Mouse (Mus musculus) midbrain, embryonic 11.5 days (tissue): Measurements from ENCODE around the gene Cilp. TPM values are rescaled to one million over a fixed set of nuclear protein-coding genes. Genes with fewer than 3 reads are reported as not detected.
"Not testable (repeated sequence)": the region's sequence is repeated elsewhere in the genome, so short reads cannot be mapped to it uniquely, and the experiment has no call there.

Experiments used
- ATAC-seq: fragments of 200-750 bp; cut with Nextera tagmentation; 2 replicates; pipeline ENCODE4 v1.8.0; 2017; ENCODE audit warnings: moderate TSS enrichment, moderate library complexity; ENCODE audit not compliant: low FRiP score
- DNase-seq: peaks from one replicate; pipeline ENCODE4 v3.0.0; 2015; ENCODE audit warnings: low spot score; ENCODE audit errors: missing footprints
- H3K27ac ChIP-seq: fragments of 300-500 bp; sonication (generic); 2 replicates; pipeline ENCODE4 v1.5.1; 2014; ENCODE audit warnings: low read depth, low read length
- H3K27me3 ChIP-seq: fragments of 300-500 bp; sonication (generic); 2 replicates; pipeline ENCODE4 v1.6.1; 2014; ENCODE audit warnings: mild to moderate bottlenecking, low read length, moderate library complexity, mixed read lengths; ENCODE audit not compliant: control insufficient read depth, insufficient read depth
- H3K36me3 ChIP-seq: fragments of 300-500 bp; sonication (generic); 2 replicates; pipeline ENCODE4 v1.6.1; 2014; ENCODE audit warnings: mild to moderate bottlenecking, low read length, moderate library complexity, mixed read lengths; ENCODE audit not compliant: control insufficient read depth, insufficient read depth
- H3K4me1 ChIP-seq: fragments of 300-500 bp; sonication (generic); 2 replicates; pipeline ENCODE4 v1.6.1; 2014; ENCODE audit warnings: low read length; ENCODE audit not compliant: control insufficient read depth, insufficient read depth
- H3K4me2 ChIP-seq: fragments of 300-500 bp; sonication (generic); 2 replicates; pipeline ENCODE4 v1.6.1; 2014; ENCODE audit warnings: mild to moderate bottlenecking, moderate library complexity
- H3K4me3 ChIP-seq: fragments of 300-500 bp; sonication (generic); 2 replicates; pipeline ENCODE4 v1.5.1; 2014; ENCODE audit warnings: low read depth, low read length
- H3K9ac ChIP-seq: fragments of 300-500 bp; sonication (generic); 2 replicates; pipeline ENCODE4 v1.6.1; 2014; ENCODE audit warnings: low read length
- H3K9me3 ChIP-seq: fragments of 300-500 bp; sonication (generic); 2 replicates; pipeline ENCODE4 v1.6.1; 2016; ENCODE audit warnings: low read length; ENCODE audit not compliant: control insufficient read depth
- WGBS: fragments of 180-500 bp; shearing (Covaris S2); extraction: QIAGEN DNeasy Blood & Tissue Kit; methylation state at CpG from one replicate; pipeline ENCODE4 v1.1.7; 2014; 5-methylcytosine and 5-hydroxymethylcytosine counted together
- polyA plus RNA-seq: library from polyadenylated mRNA; unstranded; fragments of >200 nt; fragmentation: Nextera tagmentation; extraction: Ambion mirVana; gene quantifications from 2 replicates; pipeline ENCODE4 v1.2.1, GENCODE M21; 2014

Gene Cilp
- polyA plus RNA-seq, 1 experiment from 2014 or later = 0.16 TPM

DNA sequence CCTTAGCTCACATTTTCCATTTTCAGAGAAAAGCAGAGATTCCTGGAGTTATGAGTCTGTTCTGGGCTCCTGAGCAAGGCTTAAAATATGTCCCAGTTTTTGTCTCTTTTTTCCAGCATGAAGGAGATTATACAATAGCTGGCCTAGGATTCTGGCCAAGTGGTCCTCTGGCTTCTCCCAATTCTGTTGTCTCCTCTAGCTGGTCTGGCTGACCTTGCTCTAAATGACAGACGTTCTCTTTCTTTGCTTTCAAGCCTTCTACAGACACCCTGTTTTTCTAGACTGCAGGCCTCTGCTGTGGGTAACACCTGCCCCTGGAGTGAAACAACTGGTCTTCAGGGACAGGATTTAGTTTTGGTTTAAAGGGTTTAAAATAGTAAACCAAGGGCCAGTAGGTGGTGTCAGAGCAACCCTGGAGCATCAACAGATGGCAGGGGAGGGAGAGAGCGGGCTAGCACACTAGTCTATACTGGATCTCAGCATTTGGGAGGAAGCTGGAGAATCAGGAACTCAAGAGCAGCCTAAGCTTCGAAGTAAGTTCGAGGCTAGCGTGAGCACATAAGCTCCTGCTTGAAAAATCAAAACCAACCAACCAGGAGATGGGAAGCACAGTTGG, 16.7 kb downstream of the Cilp start:
- WGBS = 73% methylated on average over 5 of the region's 5 CpGs
- Histone ChIP-seq H3K4me3 (no peak overlapping the region), H3K4me1 (no peaks in the 10 kb centered on the region), H3K27me3 (no peaks in the 10 kb centered on the region), H3K9ac (no peak overlapping the region), H3K4me2 (no peak overlapping the region), H3K36me3 (no peaks in the 10 kb centered on the region), H3K9me3 (no peaks in the 10 kb centered on the region), H3K27ac (no peak overlapping the region)
- DNase-seq = no peak
- no peak for ATAC-seq

DNA sequence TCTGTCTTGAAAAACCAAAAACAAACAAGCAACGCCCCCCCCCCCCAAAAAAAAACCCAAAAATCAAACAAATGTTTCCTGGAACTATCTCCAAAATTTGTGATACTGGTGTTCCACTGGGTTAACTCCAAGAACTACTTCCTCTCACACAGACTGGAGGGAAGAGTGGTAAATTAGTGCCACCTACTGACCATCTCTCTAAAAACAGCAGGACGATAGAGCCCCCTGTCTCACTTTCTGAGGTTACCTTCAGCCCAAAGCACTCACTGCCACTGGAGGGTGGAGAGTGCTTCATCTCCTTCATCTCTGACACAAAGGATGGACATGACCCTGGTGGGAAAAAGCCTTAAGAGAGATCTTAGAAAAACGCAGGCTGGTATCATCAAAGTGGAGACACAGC, 18.3 kb downstream of the Cilp start:
- Histone ChIP-seq H3K4me1 (no peaks in the 10 kb centered on the region), H3K27me3 (no peaks in the 10 kb centered on the region), H3K9ac (no peak overlapping the region), H3K9me3 (no peaks in the 10 kb centered on the region), H3K36me3 (no peaks in the 10 kb centered on the region), H3K27ac (no peak overlapping the region), H3K4me2 (no peak overlapping the region), H3K4me3 (no peak overlapping the region)
- WGBS = 2% methylated on average over 3 of the region's 3 CpGs
- ATAC-seq = no peak
- peak; percentile 89 for DNase-seq

DNA sequence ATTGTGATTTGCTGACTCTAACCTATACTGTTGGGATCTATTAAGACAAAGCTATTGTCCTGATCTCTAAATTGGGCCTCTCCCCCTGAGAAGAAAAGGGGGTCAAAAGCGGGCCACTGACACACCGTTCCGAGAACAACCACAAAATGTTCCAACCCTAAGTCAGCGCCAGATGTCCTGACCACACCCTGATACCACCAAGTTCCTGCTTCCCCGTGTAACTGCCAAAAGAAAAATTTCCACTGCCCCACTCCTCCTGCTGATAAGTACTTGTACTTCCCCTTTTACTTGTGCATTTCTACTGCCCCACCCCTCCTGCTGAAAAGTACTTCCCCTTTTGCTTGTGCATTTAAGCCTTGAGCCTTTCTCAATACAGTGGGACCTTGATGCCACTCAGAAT, 23.3 kb downstream of the Cilp start:
- ATAC-seq, H3K9ac ChIP-seq, H3K27ac ChIP-seq, H3K4me1 ChIP-seq, H3K9me3 ChIP-seq, H3K27me3 ChIP-seq, H3K4me3 ChIP-seq, H3K4me2 ChIP-seq, DNase-seq, H3K36me3 ChIP-seq: not testable (repeated sequence)
- WGBS = 88% methylated on average over 5 of the region's 5 CpGs

DNA sequence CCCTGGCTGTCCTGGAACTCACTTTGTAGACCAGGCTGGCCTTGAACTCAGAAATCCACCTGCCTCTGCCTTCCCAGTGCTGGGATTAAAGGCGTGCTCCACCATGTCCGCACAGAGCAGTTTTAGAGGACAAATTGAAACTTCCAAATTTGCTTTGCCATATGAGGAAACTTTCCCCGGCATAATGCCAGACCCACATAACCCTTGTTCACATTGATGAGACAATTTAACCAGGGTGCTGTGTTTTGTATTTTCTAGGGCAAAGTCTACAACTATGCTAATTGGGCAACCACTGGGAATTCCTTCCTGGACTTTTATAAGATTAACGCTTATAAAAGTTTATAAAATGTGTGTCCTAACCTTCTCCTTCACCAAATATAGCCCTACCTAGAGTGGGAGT, 25.0 kb downstream of the Cilp start:
- 93% methylated on average over 4 of the region's 4 CpGs for WGBS
- ATAC-seq = no peak
- H3K27me3 ChIP-seq = no peaks in the 10 kb centered on the region

DNA sequence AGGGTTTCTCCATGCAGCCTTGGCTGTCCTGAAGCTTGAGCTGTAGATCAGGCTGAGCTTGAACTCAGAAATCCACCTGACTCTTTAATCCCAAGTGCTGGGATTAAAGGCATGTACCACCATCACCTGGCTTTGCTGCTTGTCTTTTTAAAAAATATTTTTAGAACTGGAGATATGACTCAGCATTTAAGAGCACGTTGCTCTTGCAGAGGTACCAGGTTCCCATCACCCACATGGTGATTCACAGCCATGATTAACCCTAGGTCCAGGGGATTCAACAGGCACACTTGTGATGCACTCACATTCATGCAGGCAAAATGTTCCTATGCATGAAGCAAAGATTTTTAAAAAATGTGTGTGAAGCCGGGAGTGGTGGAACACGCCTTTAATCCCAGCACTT, 27.4 kb downstream of the Cilp start:
- Histone ChIP-seq H3K4me3 (no peak overlapping the region), H3K9me3 (no peaks in the 10 kb centered on the region), H3K9ac (no peak overlapping the region), H3K4me1 (peaks cover 8% of the 10 kb centered on the region), H3K4me2 (no peak overlapping the region), H3K27me3 (no peaks in the 10 kb centered on the region), H3K27ac (no peak overlapping the region), H3K36me3 (no peaks in the 10 kb centered on the region)
- no peak for ATAC-seq
- no peak for DNase-seq
- 91% methylated on average over 3 of the region's 3 CpGs for WGBS

More for the DNA sequence above, 25.0 kb downstream of the Cilp start:
- DNase-seq = no peak
- Histone ChIP-seq H3K4me2 (no peak overlapping the region), H3K9me3 (no peaks in the 10 kb centered on the region), H3K9ac (no peak overlapping the region), H3K4me1 (peaks cover 2% of the 10 kb centered on the region), H3K27ac (no peak overlapping the region), H3K4me3 (no peak overlapping the region), H3K36me3 (no peaks in the 10 kb centered on the region)

DNA sequence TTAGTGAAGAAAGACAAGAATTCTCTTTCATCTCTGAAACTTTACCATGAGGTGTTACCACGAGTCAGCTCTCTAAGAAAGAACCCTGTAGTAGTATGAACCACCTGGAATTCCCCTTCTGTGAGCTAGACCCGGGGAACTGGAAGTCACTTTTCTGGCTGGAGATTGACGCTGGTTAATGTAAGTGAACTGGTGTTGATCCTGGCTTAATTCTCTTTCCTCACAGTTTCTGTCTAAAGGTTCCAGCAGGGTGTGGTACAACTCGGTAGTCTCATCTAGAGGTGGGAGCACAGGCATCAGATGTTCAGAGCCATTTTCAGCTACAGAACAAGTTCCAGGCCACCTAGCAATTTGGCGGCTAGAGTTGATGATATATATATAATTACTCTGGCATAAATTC, 28.1 kb downstream of the Cilp start:
- Histone ChIP-seq H3K27me3 (no peaks in the 10 kb centered on the region), H3K36me3 (no peaks in the 10 kb centered on the region), H3K4me2 (peak overlapping the region; percentile 92), H3K4me3 (peak overlapping the region; percentile 96), H3K27ac (no peak overlapping the region), H3K9me3 (no peaks in the 10 kb centered on the region), H3K9ac (peak overlapping the region; percentile 62), H3K4me1 (peaks cover 8% of the 10 kb centered on the region)
- DNase-seq (peak; percentile 87), ATAC-seq (no peak)
- 47% methylated on average over 5 of the region's 5 CpGs for WGBS

DNA sequence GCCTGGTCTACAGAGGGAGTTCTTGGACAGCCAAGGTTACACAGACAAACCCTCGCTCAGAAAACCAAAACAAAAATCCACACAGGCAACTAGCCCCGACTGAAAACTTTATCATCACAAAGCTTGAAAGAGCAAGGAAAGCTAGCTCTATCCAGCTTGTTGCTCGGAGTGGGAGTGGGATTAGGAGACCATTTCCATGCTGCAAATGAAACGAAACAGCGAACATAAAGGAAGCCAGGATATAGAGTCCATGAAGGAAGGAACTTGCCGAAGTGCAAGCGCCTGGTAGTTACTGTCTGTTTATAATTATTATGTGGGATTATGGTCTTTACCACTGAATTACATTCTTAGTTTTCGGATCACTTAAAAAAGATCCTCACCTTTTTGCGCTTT, 28.6 kb downstream of the Cilp start:
- no peaks in the 10 kb centered on the region for H3K9me3 ChIP-seq
- no peak for DNase-seq
- peak overlapping the region; percentile 6; the same call in 1 of the 2 replicates for H3K27ac ChIP-seq
- H3K36me3 ChIP-seq = no peaks in the 10 kb centered on the region
- 2% methylated on average over 9 of the region's 9 CpGs for WGBS
- H3K4me2 ChIP-seq = peak overlapping the region; percentile 92
- peak overlapping the region; percentile 62 for H3K9ac ChIP-seq
- peak; percentile 16; the same call in 1 of the 2 replicates for ATAC-seq
- H3K4me3 ChIP-seq = peak overlapping the region; percentile 96
- H3K27me3 ChIP-seq = no peaks in the 10 kb centered on the region
- peaks cover 8% of the 10 kb centered on the region for H3K4me1 ChIP-seq

DNA sequence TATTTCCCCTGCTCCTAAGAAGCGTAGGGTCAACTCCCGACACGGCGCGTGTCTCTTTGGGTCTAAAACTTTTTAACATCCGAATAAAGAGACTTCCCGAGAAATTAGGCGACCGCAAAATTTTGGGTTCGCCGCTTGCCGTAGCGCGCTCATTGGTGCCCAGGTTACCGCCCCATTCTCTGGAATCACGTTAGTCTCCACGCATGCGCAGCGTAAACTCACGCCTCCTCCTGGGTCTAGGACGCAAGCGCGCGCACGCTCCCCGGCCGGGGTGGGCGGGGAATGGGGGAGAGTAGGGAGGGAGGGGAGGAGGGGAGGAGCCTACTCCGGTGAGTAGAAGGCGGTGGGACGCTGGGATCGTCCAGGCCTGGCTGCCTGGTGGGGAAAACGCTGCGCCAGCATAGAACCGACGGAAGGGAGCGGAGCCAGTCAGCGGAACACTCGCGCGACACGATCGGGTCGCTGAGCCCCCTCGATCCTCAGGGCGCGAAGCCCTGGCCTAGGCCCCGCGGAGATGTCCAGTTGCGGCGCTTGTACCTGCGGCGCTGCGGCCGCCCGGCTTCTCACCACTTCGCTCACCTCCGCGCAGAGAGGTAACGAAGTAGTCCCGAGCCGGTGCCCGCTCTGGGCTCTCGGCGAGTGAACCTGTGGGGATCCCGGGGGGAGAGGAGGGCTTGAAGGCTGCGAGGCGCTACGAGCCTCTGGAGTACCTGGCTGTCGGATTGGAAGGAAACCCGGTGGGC, 29.2 kb downstream of the Cilp start, which contains the start of gene Clpx:
Gene Clpx, plus strand, starts transcription at position 288 of the 743 bp plus-strand sequence.
- Histone ChIP-seq H3K9ac (peak within 1 kb of the TSS; percentile 88), H3K4me3 (peak within 1 kb of the TSS; percentile 96), H3K36me3 (no peaks in the 10 kb centered on the region), H3K9me3 (no peaks in the 10 kb centered on the region), H3K27me3 (no peaks in the 10 kb centered on the region), H3K4me1 (peaks cover 8% of the 10 kb centered on the region), H3K27ac (peak within 1 kb of the TSS; percentile 6; the same call in 1 of the 2 replicates), H3K4me2 (peak within 1 kb of the TSS; percentile 92)
- DNase-seq (peak; percentile 100), ATAC-seq (peak; percentile 96)
- WGBS = under 1% methylated on average over 71 of the region's 71 CpGs

DNA sequence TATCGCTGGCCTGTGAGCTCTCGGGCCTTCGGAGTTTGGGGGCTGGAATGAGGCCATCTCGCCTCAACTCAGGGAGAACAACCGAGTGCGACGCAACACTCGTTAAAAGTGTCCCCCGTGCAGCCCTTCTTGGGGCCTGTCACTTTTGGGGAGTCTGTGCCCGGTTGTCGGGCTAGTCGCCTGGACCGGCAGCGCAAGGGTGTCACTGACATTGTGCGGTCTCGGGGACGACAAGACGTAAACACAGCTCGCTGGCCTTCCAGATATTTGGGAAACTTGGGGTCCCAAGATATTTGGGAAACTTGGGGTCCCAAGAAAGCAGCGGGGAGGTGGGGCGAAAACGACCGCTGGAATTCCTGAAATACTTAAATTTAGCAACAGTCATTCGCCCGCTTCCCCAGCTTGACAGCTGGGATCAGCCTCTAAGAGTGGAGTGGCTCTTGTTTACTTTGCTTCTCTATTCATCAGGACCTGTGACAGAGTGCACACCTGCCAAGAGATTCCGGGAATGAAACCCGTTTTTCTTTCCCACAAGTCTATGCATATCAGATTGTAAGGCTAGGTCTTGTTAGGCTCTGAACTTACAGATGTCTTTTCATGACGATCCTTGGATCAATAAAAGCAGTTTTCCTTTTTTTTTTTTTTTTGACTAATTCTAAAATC, 29.9 kb downstream of the Cilp start:
- H3K27ac ChIP-seq = no peak overlapping the region

More for the DNA sequence above, 29.9 kb downstream of the Cilp start:
- no peak for DNase-seq
- no peaks in the 10 kb centered on the region for H3K27me3 ChIP-seq
- no peak for ATAC-seq
- peak overlapping the region; percentile 96 for H3K4me3 ChIP-seq
- peaks cover 8% of the 10 kb centered on the region for H3K4me1 ChIP-seq
- 5% methylated on average over 28 of the region's 28 CpGs for WGBS
- no peaks in the 10 kb centered on the region for H3K9me3 ChIP-seq
- H3K36me3 ChIP-seq = no peaks in the 10 kb centered on the region; the same call in 1 of the 2 replicates
- H3K9ac ChIP-seq = peak overlapping the region; percentile 88
- peak overlapping the region; percentile 92 for H3K4me2 ChIP-seq
